Mouse (Mus musculus) testis, postnatal 14 days (tissue): ENCODE data around the gene Rtn4.
"Not testable (repeated sequence)": the region's sequence is repeated elsewhere in the genome, so short reads cannot be mapped to it uniquely, and the experiment has no call there.

Experiments
- DNase-seq: peaks from one replicate; pipeline ENCODE4 v3.0.0; 2021; ENCODE audit warnings: low spot score

The Rtn4 gene

DNA sequence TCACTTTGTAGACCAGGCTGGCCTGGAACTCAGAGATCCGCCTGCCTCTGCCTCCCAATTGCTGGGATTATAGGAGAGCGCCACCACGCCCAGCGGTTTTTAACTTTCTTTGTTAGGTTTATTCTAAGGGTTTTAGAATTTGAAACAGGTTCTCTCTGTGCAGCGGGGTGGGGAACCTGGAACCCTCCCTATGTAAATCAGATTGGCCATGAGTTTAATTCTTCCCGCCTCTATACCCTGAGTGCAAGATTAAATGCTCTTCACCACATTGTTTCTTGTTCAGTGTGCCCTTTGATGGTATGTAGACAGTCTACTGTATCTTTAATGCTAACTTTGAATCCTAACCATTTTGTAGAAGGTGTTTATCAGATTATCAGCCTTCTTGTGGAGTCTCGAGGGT is 21.4 kb downstream of the Rtn4 start:
- no peak for DNase-seq

DNA sequence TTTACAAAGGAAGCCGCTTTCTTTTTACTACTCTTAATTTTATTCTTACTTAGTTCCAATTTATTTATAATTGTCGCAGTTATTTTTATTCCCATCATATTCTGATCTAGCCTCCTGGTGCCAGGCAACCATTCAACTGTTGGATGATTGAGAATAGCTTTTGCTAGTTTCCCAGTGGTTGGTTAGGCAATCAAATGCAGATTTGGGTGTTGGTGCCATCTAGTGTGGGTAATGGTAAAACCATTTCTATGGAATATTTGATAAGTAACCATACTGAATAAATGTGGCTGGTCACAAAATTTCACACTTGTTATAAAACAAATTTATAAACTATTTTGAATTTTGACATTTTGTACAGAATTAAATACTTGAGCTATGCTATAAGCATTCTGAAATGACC is 22.0 kb downstream of the Rtn4 start:
- DNase-seq: no peak

DNA sequence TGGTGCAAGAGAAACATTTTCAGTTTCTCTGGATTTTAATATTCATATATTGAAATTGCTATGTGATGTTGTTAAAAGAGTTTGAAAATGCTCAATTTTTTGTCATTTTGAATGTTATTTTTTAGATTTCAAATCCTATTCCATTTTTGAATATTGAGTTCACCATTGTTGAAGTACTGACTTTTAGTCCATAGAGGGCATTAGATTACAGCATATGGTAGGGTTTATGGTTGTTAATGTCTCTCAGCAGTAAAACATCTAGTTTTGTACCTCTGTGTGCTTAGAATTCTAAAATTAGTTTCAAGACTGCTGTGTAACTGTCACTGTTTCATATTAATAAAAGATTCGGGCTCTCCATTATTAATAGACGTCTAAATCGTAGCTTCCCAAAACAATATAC is 22.8 kb downstream of the Rtn4 start:
- DNase-seq: no peak

DNA sequence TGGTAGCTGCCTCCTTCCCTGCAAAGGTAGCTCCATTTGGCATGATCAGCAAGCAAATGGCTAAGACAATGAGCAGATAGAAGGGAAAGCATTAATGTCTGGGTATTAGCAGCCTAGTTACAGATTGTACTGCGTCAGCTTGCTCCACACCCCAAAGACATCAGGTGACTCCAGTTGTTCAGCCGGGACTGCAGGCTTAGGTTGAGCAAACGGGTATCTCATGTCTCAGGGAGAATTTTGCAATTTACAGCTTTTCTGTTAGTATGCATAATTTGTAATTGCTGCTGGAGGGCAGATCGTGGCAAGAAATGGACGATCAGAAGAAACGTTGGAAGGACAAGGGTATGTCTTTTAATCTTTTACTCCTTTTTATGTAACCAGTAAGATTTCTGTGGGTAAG is 25.8 kb downstream of the Rtn4 start:
- no peak for DNase-seq

DNA sequence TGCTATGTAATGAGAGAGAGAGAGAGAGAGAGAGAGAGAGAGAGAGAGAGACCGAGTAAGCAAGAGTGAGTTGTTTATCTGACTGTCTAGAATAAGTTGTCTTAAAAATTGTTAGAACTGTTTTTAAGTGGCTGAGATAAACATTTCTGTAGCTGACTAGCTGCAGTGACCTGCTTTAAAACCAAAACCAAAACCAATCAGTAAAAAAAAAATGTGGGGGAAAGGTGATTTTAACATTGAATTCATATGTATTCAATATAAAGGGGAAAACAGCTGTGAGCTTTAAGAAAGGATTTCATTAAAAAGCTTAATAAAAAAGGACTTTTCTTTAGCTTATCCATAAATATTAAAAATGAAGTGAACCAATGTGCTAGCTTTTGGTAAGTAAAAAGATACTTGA is 26.9 kb downstream of the Rtn4 start:
- DNase-seq: no peak

DNA sequence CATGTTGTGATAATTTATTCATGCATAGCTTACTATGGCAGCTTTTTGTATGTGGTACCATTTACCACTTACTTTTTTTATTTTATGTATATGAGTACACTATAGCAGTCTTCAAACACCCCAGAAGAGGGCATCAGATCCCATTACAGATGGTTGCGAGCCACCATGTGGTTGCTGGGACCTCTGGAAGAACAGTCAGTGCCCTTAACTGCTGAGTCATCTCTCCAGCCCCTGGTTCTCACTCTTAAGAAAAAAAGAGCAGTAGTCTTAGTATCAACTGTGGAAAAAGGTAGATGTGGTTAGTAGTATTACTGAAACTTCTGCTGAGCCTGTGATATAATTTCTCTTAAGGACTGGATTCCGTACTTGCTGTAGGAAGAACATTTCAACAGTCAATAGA is 31.5 kb downstream of the Rtn4 start:
- DNase-seq: no peak

DNA sequence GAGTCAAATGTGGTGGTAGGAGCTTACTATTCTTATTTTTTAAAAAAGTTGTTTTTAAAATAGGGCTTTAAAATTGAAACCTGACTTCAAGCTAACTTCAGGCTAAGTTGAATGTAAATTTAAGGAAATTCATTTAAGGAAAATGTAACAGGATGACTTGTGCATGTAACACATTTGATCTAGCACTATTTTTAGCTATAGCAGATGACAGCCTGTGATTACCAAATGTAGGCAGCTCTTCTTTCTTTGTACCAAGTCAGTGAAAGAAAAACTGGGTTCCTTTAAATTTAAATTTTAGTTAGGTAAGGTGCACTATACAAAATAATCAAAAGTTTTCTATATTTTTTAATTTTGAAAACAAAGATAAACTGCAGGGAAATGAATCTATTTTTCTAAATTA is 32.4 kb downstream of the Rtn4 start:
- no peak for DNase-seq

DNA sequence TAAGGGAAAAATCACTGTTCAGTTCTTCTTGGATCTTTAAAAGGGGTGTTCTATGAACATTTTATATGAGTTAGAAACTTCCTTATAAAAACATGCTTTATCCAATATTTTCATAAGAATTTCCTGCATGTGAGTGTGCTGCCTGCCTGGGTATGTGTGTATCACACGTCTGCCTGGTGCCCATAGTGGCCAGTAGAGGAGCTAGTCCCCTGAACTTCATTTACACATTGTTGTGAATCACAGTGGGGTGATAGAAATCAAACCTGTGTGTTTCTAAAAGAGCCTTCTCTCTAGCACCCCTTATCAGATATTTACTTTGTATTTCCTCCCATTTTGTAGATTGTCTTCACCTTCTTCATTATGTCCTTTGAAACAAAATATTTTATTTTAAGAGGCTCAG is 32.9 kb downstream of the Rtn4 start:
- no peak for DNase-seq

DNA sequence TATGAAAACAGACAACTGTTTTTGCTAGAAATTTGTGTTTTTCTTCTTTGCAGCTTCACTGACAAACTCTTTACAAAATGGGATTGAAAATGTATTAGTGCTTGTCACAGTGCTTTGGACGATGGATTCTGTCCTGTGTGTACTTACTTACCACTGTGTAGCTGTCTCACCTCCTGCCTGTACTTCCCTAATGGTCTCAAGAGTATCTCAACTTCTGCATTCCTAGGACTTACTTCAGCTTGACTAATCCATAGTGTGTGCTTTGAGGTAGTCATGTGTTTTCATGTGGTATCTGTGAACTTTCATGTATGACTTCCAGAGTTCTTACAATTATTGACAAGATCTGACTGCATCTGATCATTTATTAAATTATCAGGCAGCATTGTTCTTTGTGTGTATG is 35.2 kb downstream of the Rtn4 start:
- no peak for DNase-seq

DNA sequence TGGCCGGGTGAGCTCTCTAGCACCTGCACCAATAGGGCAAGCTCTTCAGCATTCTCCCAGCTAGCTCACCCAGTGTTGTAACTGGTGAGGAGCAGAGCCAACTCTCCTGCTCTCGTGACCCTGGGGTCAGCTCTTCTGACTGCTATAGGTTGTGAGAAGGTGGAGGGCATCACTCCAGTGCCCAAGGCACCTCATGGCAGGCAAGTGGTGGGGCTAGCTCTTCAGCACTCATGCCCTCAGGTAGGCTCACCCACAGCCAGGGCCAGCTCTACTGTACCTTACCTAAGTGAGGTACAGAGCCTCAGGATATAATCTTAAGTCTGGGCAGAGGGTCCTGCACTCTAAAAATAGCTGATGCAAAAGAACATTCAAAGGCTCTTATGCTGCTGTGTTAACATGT is 47.0 kb downstream of the Rtn4 start:
- DNase-seq: no peak

DNA sequence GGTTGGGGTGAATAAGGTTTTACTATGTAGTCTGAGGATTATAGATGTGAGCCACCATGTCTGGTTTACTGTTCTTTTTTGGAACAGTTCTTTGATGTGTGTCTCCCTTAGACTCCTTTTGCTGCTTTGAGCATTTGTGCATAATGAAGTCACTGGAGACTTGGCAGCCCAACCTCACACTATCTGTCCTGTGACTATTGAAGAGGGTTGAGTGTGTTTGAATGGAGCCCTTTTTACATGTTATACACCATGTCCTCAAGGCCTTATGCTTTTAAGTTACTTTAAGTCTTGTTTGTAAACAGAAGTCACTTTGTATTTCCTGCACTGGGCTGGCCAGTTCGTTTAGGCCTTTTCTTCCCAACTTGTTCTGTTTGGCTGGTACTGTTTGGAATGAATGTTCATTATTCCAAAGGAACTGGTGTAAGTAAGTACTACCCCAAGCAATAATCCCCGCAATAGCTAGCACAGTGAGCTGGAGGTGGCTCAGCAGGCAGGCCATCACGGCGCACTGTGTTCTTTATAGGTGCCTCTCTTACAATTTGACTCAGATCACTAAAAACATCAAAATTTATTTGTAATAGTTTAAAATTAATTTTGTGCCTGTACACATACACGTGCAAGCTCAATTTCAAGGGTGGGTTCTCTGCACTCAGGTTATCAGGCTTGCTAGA is 52.1 kb downstream of the Rtn4 start:
- DNase-seq: no peak

DNA sequence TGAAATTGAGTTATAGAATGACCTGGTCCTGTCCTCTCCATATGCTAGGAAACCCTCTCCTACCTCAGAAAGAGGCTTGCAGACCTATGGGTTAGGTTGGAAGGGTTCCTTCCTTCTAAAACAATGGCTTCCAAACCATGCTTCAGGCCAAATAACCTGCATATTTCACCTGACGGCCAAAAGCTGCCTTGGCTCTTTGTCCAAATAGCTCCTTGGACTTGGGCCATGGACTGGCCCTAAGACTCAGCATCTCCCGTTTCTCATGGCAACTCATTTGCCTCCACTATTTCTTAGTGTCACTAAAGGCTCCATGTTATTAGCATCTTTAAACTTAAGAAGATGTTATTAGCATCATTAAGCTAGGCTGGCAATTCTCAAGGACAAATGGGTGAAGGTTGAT is 52.8 kb downstream of the Rtn4 start:
- DNase-seq: no peak

DNA sequence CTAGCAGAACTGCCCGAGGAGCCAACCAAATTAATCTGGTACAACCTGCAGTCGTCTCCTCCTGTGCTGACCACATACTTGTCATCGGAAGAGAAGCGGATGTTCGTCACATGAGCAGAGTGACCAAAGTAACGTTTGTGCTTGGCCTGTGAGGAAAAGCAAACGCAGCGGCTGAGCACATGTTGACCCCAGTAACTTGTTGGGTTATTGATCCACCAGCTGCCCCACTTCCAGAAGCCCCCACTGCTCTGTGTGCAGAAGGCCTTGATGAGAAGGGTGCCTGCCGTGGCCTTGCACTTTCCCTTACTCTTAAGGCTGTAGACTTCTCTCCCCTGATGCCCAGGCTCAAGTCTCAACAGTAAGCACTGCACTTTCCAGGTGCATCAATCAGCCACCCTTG is 53.5 kb downstream of the Rtn4 start:
- DNase-seq: no peak

DNA sequence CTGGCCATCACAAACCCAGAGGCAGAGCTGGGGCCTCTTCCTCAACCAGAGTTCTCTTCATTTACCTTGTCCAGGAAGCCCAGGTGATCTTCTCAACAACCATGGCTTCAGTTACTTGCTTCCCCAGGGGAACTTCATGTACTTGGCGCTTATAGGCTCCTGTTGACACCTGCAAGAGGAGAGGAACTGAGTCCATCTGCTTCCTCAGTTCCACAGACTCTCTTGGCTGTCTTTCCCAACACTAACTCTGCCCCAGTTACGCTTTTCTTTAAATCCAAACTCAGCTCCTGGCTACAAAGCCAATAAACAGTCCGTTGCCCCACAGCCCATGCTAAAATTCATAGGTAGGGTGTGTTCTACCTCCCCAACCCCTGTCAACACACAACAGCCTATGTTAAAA is 54.6 kb downstream of the Rtn4 start:
- DNase-seq: no peak

DNA sequence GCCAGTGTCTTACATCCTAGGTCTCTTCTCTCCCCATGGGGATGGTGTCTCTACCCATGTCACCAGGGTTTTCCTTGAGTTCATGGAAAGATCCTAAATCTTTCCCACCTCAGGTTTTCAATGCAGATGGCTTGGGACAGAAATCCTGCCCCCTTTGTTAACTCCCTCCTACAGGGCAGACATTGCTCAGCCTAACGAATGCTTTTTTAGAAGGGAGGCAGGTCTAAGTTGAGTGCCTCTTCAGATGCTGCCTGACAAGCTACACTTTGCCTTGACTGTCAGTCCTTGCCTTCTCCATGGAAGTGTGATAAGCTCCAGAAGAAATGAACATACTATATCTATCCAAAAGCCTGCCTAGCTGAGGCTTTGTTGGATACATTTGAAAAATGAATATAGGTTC is 55.1 kb downstream of the Rtn4 start:
- no peak for DNase-seq

DNA sequence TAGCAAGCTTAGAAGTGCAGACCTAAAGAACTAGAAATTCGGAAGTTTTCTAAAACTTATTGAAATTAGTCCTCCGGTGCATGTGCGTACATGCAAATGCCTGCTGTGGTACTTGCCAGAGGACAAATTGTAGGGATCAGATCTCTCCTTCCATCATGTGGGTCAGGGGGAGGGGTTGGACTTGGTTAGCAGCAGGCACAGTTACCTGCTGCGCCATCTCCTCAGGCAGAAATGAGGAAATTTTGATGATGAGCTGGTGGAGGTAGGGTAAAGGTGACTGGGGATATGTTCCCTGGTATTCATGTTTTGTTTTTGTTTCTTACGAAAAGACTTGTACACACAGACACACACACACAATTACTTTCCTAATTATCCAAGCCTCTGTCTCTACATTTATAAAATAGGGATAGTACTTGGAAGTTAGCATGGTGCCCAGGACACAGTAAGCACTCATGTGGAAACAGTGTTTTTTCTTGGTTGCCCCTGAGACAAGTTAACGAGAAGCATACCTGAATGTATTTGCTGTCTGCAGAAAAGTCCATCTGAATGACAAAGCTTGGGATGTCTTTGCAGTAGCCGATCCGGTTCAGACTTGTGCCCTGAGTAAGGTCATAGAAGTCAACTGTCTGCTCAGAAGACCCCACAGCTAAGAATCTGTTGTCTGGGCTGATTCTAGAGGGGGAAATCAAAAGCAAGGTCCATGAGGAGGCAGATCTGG is 56.2 kb downstream of the Rtn4 start:
- no peak for DNase-seq

DNA sequence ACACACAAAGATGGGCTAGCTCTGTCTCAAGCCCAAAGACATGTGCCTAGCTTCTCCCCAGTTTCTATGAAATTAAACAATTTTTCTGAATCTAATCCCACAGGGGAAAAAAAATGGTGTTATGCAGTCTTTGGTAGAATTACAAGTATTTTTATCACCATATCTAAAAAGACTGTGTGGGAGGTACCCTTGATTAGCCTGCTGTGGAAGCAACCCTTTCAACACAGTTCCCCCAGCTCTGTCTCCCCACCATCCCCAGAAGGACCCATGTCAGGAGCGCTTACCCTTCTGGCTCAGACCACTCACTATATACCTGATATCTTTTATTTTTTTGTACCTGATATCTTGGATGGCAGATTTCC is 56.7 kb downstream of the Rtn4 start:
- DNase-seq: no peak

DNA sequence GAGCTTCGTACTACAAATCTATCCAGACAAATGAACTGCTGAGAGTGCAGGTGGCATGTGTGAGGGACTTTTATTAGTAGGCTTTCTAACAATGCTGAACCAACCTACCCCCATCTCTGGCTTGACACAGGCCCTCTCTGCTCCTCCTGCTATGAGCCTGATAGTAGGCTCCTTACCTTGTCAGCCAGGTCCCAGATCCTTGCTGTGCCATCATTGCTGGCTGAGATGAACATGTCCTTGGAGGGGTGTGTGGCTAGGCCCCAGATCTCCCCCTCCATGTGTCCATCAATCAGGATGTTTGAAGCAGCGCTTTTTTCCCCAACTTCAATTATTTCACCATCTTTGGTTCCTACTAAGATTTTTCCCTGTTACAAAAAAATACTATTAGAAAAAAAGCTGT is 58.3 kb downstream of the Rtn4 start:
- DNase-seq: no peak

DNA sequence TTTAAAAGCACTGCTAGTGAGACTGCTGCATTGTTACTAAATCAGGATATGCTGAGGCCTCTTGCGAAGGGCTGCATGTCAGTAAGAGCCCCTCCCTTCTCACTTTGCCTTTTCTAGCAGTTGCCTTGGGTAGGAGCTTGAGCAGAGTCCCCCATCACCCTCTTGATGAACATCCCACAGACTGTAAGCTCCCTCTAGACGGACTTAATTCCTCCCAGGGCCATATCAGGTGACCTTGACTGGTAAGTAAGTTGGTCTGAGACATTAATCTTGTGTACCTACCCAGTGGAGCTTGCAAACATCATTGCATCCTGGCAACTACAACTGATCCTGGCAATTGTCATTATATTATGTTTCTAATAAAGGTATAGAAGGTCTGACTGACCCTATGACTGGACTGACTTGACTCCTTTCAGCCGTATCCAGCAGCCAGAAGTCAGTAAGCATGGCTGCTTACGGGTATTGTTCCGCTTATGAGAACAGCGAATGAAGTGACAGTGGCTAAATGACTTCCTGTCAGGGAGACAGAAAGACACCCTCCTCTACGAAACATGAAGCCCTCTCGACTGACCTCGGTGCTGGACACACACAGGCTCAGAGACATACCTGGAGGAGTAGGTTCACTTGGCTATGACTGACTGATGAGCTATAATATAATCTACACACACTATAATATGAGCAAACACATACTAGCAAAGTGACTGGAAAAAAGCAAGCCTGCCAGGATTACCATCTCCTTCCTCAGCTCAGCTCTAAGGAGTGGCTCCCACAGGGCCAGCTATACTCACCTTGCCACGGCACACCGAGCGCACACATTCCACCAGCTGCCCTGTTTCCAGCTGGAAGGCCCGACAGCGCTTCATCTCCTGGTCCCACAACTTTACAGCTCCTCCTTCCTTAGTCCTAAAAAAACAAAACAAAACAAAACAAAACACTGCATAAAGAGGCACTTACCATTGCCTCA is 59.2 kb downstream of the Rtn4 start:
- DNase-seq: no peak

DNA sequence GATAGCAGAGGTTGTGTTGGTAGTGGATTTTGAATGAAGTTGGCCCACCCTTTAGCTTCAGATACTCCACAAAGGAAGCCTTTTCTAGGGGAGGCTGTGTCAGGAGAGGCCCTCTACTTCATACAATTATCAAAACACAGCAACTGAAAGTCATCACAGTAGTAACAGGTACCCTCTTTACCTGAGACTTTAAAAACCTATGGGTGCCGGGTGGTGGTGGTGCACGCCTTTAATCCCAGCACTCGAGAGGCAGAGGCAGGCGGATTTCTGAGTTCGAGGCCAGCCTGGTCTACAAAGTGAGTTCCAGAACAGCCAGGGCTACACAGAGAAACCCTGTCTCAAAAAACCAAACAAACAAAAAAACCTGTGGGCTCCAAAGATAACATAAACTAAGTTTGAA is 63.3 kb downstream of the Rtn4 start:
- DNase-seq: not testable (repeated sequence)

DNA sequence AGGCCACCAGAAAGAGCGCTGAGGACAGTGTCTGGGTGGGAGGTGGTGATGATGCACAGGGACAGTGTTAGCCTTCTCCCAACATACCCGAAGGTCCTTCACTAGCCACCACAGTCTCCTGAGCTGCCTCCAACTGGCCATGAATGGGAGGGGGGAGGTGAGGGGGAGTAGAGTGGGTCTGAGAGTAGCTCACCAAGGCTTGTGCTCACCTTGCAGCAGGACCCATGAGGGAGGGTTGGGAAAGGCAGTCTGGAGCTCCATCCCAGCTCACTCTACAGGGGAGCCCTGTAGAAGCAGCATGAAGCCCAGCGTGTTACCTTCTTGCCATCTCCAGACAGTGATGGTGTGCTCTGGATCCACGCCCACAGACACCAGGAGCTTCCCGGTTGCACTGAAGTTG is 65.9 kb downstream of the Rtn4 start:
- no peak for DNase-seq

DNA sequence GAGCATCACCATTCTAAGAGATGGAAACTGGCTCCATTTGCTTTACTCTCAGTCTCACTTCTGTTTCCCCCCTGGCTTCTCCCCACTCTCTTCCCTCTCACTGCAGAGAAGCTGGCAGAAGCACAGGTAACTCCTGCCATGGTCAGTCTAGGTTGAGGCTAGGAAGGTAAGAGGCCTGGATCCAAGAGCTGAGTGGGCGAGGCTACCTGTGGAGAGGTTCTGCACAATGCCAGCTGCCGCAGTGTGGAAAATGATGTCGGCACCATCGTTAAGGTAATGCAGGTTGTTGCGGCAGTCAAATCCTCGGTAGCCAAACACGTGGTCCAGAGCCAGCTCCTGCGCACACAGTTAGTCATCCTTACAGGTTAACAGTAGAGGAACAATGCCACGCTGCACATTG is 68.6 kb downstream of the Rtn4 start:
- DNase-seq: no peak

DNA sequence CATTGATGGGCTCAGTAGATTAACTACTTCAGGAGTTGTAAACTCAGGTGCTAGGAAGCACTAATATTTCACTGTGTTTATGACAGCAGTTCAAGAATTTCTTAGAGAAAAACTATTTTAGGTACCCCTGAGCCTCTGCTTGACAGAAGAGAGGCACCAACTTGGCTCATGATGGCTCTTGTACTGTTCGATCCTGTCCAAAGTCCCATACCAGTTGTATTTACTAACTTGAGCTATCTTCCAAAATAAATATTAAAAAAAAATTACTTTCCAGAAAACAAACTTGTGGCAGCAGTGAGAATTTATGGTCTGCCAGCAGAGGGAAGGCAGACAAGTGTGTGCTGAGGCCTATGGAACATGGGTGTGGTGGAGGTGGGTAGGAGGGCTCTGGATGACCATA is 70.0 kb downstream of the Rtn4 start:
- DNase-seq: no peak
